Mouse (Mus musculus) limb, embryonic 15.5 days (tissue): ENCODE measurements around the gene Cotl1. TPM values are rescaled to one million over a fixed set of nuclear protein-coding genes. Genes with fewer than 3 reads are reported as not detected.

Experiments used
- ATAC-seq: fragments of 200-750 bp; cut with Nextera tagmentation; 2 replicates; pipeline ENCODE4 v1.8.0; 2017; ENCODE audit warnings: low read depth, moderate TSS enrichment; ENCODE audit not compliant: insufficient number of reproducible peaks, low FRiP score, low TSS enrichment
- H3K27ac ChIP-seq: fragments of 300-500 bp; sonication (generic); 2 replicates; pipeline ENCODE4 v1.5.1; 2015; ENCODE audit warnings: moderate library complexity, mild to moderate bottlenecking, inconsistent platforms
- H3K27me3 ChIP-seq: fragments of 300-500 bp; sonication (generic); 2 replicates; pipeline ENCODE4 v1.6.1; 2015; ENCODE audit warnings: inconsistent platforms
- H3K36me3 ChIP-seq: fragments of 300-500 bp; sonication (generic); 2 replicates; pipeline ENCODE4 v1.6.1; 2015; ENCODE audit warnings: inconsistent platforms
- H3K4me1 ChIP-seq: fragments of 300-500 bp; sonication (generic); 2 replicates; pipeline ENCODE4 v1.6.1; 2015; ENCODE audit warnings: inconsistent platforms
- H3K4me2 ChIP-seq: fragments of 300-500 bp; sonication (generic); 2 replicates; pipeline ENCODE4 v1.6.1; 2015; ENCODE audit warnings: mild to moderate bottlenecking, inconsistent platforms
- H3K4me3 ChIP-seq: fragments of 300-500 bp; sonication (generic); 2 replicates; pipeline ENCODE4 v1.5.1; 2015; ENCODE audit warnings: mild to moderate bottlenecking, inconsistent platforms
- H3K9ac ChIP-seq: fragments of 300-500 bp; sonication (generic); 2 replicates; pipeline ENCODE4 v1.6.1; 2015; ENCODE audit warnings: inconsistent platforms
- H3K9me3 ChIP-seq: fragments of 300-500 bp; sonication (generic); 2 replicates; pipeline ENCODE4 v1.6.1; 2016; ENCODE audit warnings: inconsistent platforms
- WGBS: fragments of 180-500 bp; shearing (Covaris S2); methylation state at CpG from one replicate; pipeline ENCODE4 v1.1.7; 2015; 5-methylcytosine and 5-hydroxymethylcytosine counted together
- polyA plus RNA-seq: library from polyadenylated mRNA; unstranded; fragments of >200 nt; fragmentation: Nextera tagmentation; extraction: Ambion mirVana; gene quantifications from 2 replicates; pipeline ENCODE4 v1.2.1, GENCODE M21; 2015

Cotl1 gene
- polyA plus RNA-seq, 1 experiment from 2014 or later, result 55.1 TPM

- no peak overlapping the region for H3K27ac ChIP-seq
- no peak overlapping the region for H3K4me2 ChIP-seq
- no peaks in the 10 kb centered on the region for H3K9me3 ChIP-seq
- no peaks in the 10 kb centered on the region for H3K27me3 ChIP-seq
- peaks cover 26% of the 10 kb centered on the region for H3K4me1 ChIP-seq
- H3K36me3 ChIP-seq, result peaks cover 8% of the 10 kb centered on the region; the same call in 1 of the 2 replicates
- no peak for ATAC-seq
- no peak overlapping the region for H3K4me3 ChIP-seq
- no peak overlapping the region for H3K9ac ChIP-seq
- WGBS, result 78% methylated on average over 14 of the region's 14 CpGs
Observed at GRCm38 (mm10) chr8:119810953-119811499, 29.3 kb downstream of the Cotl1 start.

- no peak overlapping the region for H3K27ac ChIP-seq
- H3K4me1 ChIP-seq, result peaks cover 24% of the 10 kb centered on the region
- WGBS, result 84% methylated on average over 23 of the region's 23 CpGs
- H3K9ac ChIP-seq, result no peak overlapping the region
- no peak for ATAC-seq
- H3K27me3 ChIP-seq, result no peaks in the 10 kb centered on the region
- H3K4me2 ChIP-seq, result no peak overlapping the region
- no peaks in the 10 kb centered on the region for H3K9me3 ChIP-seq
- H3K4me3 ChIP-seq, result no peak overlapping the region
- H3K36me3 ChIP-seq, result peaks cover 8% of the 10 kb centered on the region; the same call in 1 of the 2 replicates
Observed at GRCm38 (mm10) chr8:119810127-119810868, 30.0 kb downstream of the Cotl1 start.

- no peak for ATAC-seq
- H3K4me1 ChIP-seq, result peaks cover 24% of the 10 kb centered on the region
- H3K4me3 ChIP-seq, result no peak overlapping the region
- H3K36me3 ChIP-seq, result peaks cover 8% of the 10 kb centered on the region; the same call in 1 of the 2 replicates
- H3K9me3 ChIP-seq, result no peaks in the 10 kb centered on the region
- no peaks in the 10 kb centered on the region for H3K27me3 ChIP-seq
- no peak overlapping the region for H3K27ac ChIP-seq
- 95% methylated on average over 9 of the region's 9 CpGs for WGBS
- H3K4me2 ChIP-seq, result no peak overlapping the region
- H3K9ac ChIP-seq, result no peak overlapping the region
Observed at GRCm38 (mm10) chr8:119809620-119810019, 30.7 kb downstream of the Cotl1 start.

- no peak overlapping the region for H3K9ac ChIP-seq
- H3K4me1 ChIP-seq, result peaks cover 10% of the 10 kb centered on the region; the same call in 1 of the 2 replicates
- no peak overlapping the region for H3K27ac ChIP-seq
- no peak overlapping the region for H3K4me2 ChIP-seq
- no peak overlapping the region for H3K4me3 ChIP-seq
- WGBS, result 82% methylated on average over 4 of the region's 4 CpGs
- peaks cover 8% of the 10 kb centered on the region; the same call in 1 of the 2 replicates for H3K36me3 ChIP-seq
- no peaks in the 10 kb centered on the region for H3K27me3 ChIP-seq
- ATAC-seq, result no peak
- H3K9me3 ChIP-seq, result no peaks in the 10 kb centered on the region
Observed at GRCm38 (mm10) chr8:119807687-119808086, 32.7 kb downstream of the Cotl1 start.

- Histone ChIP-seq H3K4me2 (no peak overlapping the region), H3K27me3 (no peaks in the 10 kb centered on the region), H3K4me1 (peaks cover 6% of the 10 kb centered on the region; the same call in 1 of the 2 replicates), H3K4me3 (no peak overlapping the region), H3K9me3 (no peaks in the 10 kb centered on the region), H3K9ac (no peak overlapping the region), H3K27ac (no peak overlapping the region), H3K36me3 (peaks cover 8% of the 10 kb centered on the region; the same call in 1 of the 2 replicates)
- no peak for ATAC-seq
- WGBS, result 61% methylated on average over 14 of the region's 14 CpGs
Observed at GRCm38 (mm10) chr8:119806422-119807263, 33.7 kb downstream of the Cotl1 start.

- no peaks in the 10 kb centered on the region for H3K9me3 ChIP-seq
- WGBS, result 64% methylated on average over 8 of the region's 8 CpGs
- no peak overlapping the region for H3K4me2 ChIP-seq
- no peak overlapping the region for H3K27ac ChIP-seq
- peaks cover 8% of the 10 kb centered on the region; the same call in 1 of the 2 replicates for H3K36me3 ChIP-seq
- H3K4me1 ChIP-seq, result peaks cover 6% of the 10 kb centered on the region; the same call in 1 of the 2 replicates
- no peaks in the 10 kb centered on the region for H3K27me3 ChIP-seq
- H3K4me3 ChIP-seq, result no peak overlapping the region
- H3K9ac ChIP-seq, result no peak overlapping the region
- no peak for ATAC-seq
Observed at GRCm38 (mm10) chr8:119805275-119805674, 35.1 kb downstream of the Cotl1 start.

- Histone ChIP-seq H3K4me2 (no peak overlapping the region), H3K36me3 (no peaks in the 10 kb centered on the region), H3K9ac (no peak overlapping the region), H3K27ac (no peak overlapping the region), H3K4me3 (no peak overlapping the region), H3K4me1 (peaks cover 17% of the 10 kb centered on the region), H3K9me3 (no peaks in the 10 kb centered on the region), H3K27me3 (no peaks in the 10 kb centered on the region)
- ATAC-seq, result no peak
- WGBS, result 92% methylated on average over 1 of the region's 1 CpGs
Observed at GRCm38 (mm10) chr8:119802592-119802991, 37.8 kb downstream of the Cotl1 start.

DNA sequence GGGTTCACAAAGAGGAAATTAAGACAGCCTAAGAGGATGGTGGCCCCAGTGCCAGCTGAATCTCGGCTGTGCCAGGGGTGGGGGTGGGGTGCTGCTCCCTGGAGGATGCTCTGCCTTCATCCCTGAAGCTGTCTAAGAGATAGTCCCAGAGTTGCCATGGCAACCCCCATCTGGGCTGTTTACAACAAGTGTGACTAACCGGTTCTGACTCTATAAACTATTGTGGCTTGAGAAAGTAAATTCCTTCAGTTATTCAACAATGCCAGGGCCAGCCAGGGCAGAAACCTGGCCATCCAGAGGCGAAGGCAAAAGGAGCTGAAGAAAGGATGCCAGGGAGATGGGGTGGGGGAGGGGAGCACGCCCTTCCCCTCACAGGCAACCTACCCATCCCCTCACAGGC is 39.2 kb downstream of the Cotl1 start:
- Histone ChIP-seq H3K4me1 (peaks cover 11% of the 10 kb centered on the region), H3K4me2 (no peak overlapping the region), H3K9me3 (no peaks in the 10 kb centered on the region), H3K4me3 (no peak overlapping the region), H3K27me3 (no peaks in the 10 kb centered on the region), H3K36me3 (no peaks in the 10 kb centered on the region), H3K9ac (no peak overlapping the region), H3K27ac (no peak overlapping the region)
- no peak for ATAC-seq
- whole genome bisulfite sequencing, result 20% methylated on average over 4 of the region's 4 CpGs

GRCm38 (mm10) chr8:119798965-119799264 is 41.4 kb downstream of the Cotl1 start:
- H3K4me2 ChIP-seq, result peak overlapping the region; percentile 46
- no peak overlapping the region for H3K9ac ChIP-seq
- 55% methylated on average over 2 of the region's 2 CpGs for WGBS
- H3K4me3 ChIP-seq, result no peak overlapping the region
- no peaks in the 10 kb centered on the region for H3K36me3 ChIP-seq
- H3K27ac ChIP-seq, result peak overlapping the region; percentile 77
- ATAC-seq, result no peak
- no peaks in the 10 kb centered on the region for H3K27me3 ChIP-seq
- H3K9me3 ChIP-seq, result no peaks in the 10 kb centered on the region
- peaks cover 11% of the 10 kb centered on the region for H3K4me1 ChIP-seq

GRCm38 (mm10) chr8:119798170-119798964 is 42.0 kb downstream of the Cotl1 start:
- WGBS, result 5% methylated on average over 15 of the region's 15 CpGs
- no peaks in the 10 kb centered on the region for H3K36me3 ChIP-seq
- ATAC-seq, result peak; percentile 71
- no peak overlapping the region for H3K9ac ChIP-seq
- H3K4me1 ChIP-seq, result peaks cover 11% of the 10 kb centered on the region
- no peaks in the 10 kb centered on the region for H3K9me3 ChIP-seq
- H3K4me3 ChIP-seq, result peak overlapping the region; percentile 16
- H3K4me2 ChIP-seq, result peak overlapping the region; percentile 46
- H3K27me3 ChIP-seq, result no peaks in the 10 kb centered on the region
- H3K27ac ChIP-seq, result peak overlapping the region; percentile 77

GRCm38 (mm10) chr8:119795651-119796050 is 44.7 kb downstream of the Cotl1 start:
- no peak for ATAC-seq
- no peak overlapping the region for H3K4me2 ChIP-seq
- H3K36me3 ChIP-seq, result no peaks in the 10 kb centered on the region
- H3K9ac ChIP-seq, result no peak overlapping the region
- peaks cover 19% of the 10 kb centered on the region for H3K4me1 ChIP-seq
- H3K27me3 ChIP-seq, result no peaks in the 10 kb centered on the region
- H3K9me3 ChIP-seq, result no peaks in the 10 kb centered on the region
- 80% methylated on average over 3 of the region's 3 CpGs for WGBS
- no peak overlapping the region for H3K27ac ChIP-seq
- H3K4me3 ChIP-seq, result no peak overlapping the region
